Mouse (Mus musculus) myocyte (in vitro differentiated cells): ENCODE results near the gene Iqgap2.

ENCODE experiments used
- POLR2A ChIP-seq: IDR thresholded peaks from one replicate; pipeline ENCODE4 v1.6.1; 2011; ENCODE audit warnings: low read depth, mild to moderate bottlenecking, control low read depth, moderate library complexity; ENCODE audit not compliant: insufficient read length
- TCF12 ChIP-seq: IDR thresholded peaks from one replicate; pipeline ENCODE4 v1.6.1; 2011; ENCODE audit warnings: mild to moderate bottlenecking, control low read depth; ENCODE audit not compliant: poor library complexity, insufficient read depth, severe bottlenecking
- USF1 ChIP-seq: IDR thresholded peaks from one replicate; pipeline ENCODE4 v1.6.1; 2011; ENCODE audit warnings: low read depth, mild to moderate bottlenecking, control low read depth, moderate library complexity

GRCm38 (mm10) chr13:95889981-95890545 lies 1.7 kb downstream of the Iqgap2 start:
- TF ChIP-seq POLR2A, result no peak
- TF ChIP-seq USF1, result no peak
- TF ChIP-seq TCF12, result no peak
